Mouse (Mus musculus) naive thymus-derived CD4-positive, alpha-beta T cell, adult 5 months (primary cell): ENCODE results near the gene Gm7682. TPM values are rescaled to one million over a fixed set of nuclear protein-coding genes. Genes with fewer than 3 reads are reported as not detected.

Experiments used
- polyA plus RNA-seq: library from polyadenylated mRNA; unstranded; fragments of 100-300 nt; shearing (Covaris generic); gene quantifications from one replicate; pipeline ENCODE4 v1.2.1, GENCODE M21; 2017

The Gm7682 gene
- polyA plus RNA-seq = not detected

DNA sequence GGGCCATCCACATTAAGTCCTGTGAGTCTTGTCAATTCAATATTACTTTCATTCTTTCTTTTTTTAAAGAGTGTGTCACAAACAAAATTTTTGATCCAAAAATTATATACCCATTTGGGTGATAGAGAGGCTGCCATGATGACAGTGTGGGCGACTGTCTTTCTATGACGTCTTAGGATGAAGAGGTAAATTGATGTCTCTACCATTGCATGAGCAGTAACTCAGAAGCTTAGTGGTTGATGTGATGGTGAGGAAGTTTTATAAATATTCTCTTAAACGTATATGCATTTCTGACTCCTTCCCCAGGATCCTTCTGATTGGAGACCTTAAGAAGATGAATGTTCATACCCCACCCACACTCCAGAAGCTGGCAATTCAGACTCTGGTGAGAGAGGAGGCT lies at the start of gene Gm7682:
Gene Gm7682, plus strand, starts transcription at position 301 of the 400 bp plus-strand sequence.

Other genes starting within 250 kb of the Gm7682 start
- not detected for gene Gm3106, start 227.8 kb upstream of the Gm7682 start, polyA plus RNA-seq
- gene A430089I19Rik, start 139.0 kb upstream of the Gm7682 start, polyA plus RNA-seq = not detected
- not detected for gene Gm6502, start 131.3 kb upstream of the Gm7682 start, polyA plus RNA-seq
- gene AA792892, start 106.0 kb upstream of the Gm7682 start, polyA plus RNA-seq = not detected
- gene Gm3139, start 80.5 kb downstream of the Gm7682 start, polyA plus RNA-seq = 0.73 TPM
- gene Gm3147, start 170.6 kb downstream of the Gm7682 start, polyA plus RNA-seq = not detected
- 0.44 TPM for gene Gm6509, start 178.2 kb downstream of the Gm7682 start, polyA plus RNA-seq
- not detected for gene Gm6205, start 202.6 kb downstream of the Gm7682 start, polyA plus RNA-seq